Mouse (Mus musculus): ENCODE measurements around the gene Pip5k1a. TPM values are rescaled to one million over a fixed set of nuclear protein-coding genes. Genes with fewer than 3 reads are reported as not detected.

Pip5k1a gene
- polyA plus RNA-seq, 1 experiment from 2014 or later, result 15.4 TPM

DNA sequence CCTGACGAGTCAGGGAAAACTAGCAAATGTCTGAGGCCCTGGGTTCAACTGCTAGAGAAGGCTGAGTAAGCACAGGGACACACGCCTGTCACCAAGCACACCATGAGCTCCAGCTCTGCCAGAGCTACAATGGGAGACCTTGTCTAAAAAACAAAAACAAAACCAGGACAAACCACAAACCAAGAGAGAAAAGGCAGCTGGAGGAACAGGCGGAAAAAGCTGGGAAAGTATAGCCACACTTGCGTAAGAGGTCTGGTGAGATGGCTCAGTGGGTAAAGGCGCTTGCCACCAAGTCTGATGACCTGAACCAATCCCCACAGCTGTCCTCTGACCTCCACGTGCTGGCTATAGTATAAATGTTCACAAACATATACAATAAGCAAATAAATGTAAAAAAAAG, 40.6 kb downstream of the Pip5k1a start:
- Histone ChIP-seq H3K9me3 (replicated peaks; ENCODE audit: control insufficient read depth, low read length) (no peaks in the 10 kb centered on the region), H3K27ac (replicated peaks; ENCODE audit: low read depth, low read length) (no peak overlapping the region), H3K4me3 (ENCODE audit: low read depth, low read length) (no peak overlapping the region), H3K9ac (replicated peaks; ENCODE audit: low read length) (no peak overlapping the region), H3K4me2 (ENCODE audit: low read depth, low read length) (no peak overlapping the region), H3K27me3 (ENCODE audit: control insufficient read depth, insufficient read depth, low read length) (no peaks in the 10 kb centered on the region), H3K36me3 (replicated peaks; ENCODE audit: control insufficient read depth, insufficient read depth, low read depth, low read length) (peaks cover 16% of the 10 kb centered on the region), H3K4me1 (ENCODE audit: control insufficient read depth, insufficient read depth, low read length) (no peaks in the 10 kb centered on the region)
- 89% methylated on average over 6 of the region's 6 CpGs for WGBS
- DNase-seq (ENCODE audit: low spot score) (no peak), ATAC-seq (replicated peaks; ENCODE audit: insufficient number of reproducible peaks, low FRiP score, low TSS enrichment, low read depth) (no peak)

GRCm38 (mm10) chr3:95065553-95065952, 41.2 kb downstream of the Pip5k1a start:
- no peaks in the 10 kb centered on the region for H3K4me1 ChIP-seq (ENCODE audit: control insufficient read depth, insufficient read depth, low read length)
- no peak overlapping the region for H3K4me3 ChIP-seq (ENCODE audit: low read depth, low read length)
- ATAC-seq (replicated peaks; ENCODE audit: insufficient number of reproducible peaks, low FRiP score, low TSS enrichment, low read depth) (no peak), DNase-seq (ENCODE audit: low spot score) (no peak)
- no peak overlapping the region for H3K27ac ChIP-seq (replicated peaks; ENCODE audit: low read depth, low read length)
- no peaks in the 10 kb centered on the region for H3K27me3 ChIP-seq (ENCODE audit: control insufficient read depth, insufficient read depth, low read length)
- WGBS, result 81% methylated on average over 1 of the region's 1 CpGs
- H3K9ac ChIP-seq (replicated peaks; ENCODE audit: low read length), result no peak overlapping the region
- H3K36me3 ChIP-seq (replicated peaks; ENCODE audit: control insufficient read depth, insufficient read depth, low read depth, low read length), result peaks cover 11% of the 10 kb centered on the region
- no peaks in the 10 kb centered on the region for H3K9me3 ChIP-seq (replicated peaks; ENCODE audit: control insufficient read depth, low read length)
- H3K4me2 ChIP-seq (ENCODE audit: low read depth, low read length), result no peak overlapping the region

DNA sequence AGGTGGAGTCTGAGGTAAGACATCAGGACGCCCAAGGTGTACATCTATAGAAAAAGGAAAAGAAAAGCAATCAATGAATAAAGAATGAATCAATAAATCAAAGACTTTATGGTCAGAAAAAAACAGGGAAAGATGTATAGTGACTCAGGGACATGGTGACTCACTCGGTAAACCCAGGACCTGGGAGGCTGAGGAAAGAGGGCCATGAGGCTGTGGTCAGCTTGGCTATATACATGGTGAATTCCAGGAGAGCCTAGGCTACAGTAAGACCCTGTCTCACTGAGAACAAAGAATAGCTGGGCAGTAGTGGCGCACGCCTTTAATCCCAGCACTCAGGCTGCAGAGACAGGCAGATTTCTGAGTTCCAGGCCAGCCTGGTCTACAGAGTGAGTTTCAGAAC, 43.0 kb downstream of the Pip5k1a start:
- H3K27me3 ChIP-seq (ENCODE audit: control insufficient read depth, insufficient read depth, low read length), result no peaks in the 10 kb centered on the region
- H3K4me3 ChIP-seq (ENCODE audit: low read depth, low read length), result no peak overlapping the region
- no peak overlapping the region for H3K9ac ChIP-seq (replicated peaks; ENCODE audit: low read length)
- no peaks in the 10 kb centered on the region for H3K4me1 ChIP-seq (ENCODE audit: control insufficient read depth, insufficient read depth, low read length)
- no peaks in the 10 kb centered on the region for H3K9me3 ChIP-seq (replicated peaks; ENCODE audit: control insufficient read depth, low read length)
- H3K36me3 ChIP-seq (replicated peaks; ENCODE audit: control insufficient read depth, insufficient read depth, low read depth, low read length), result peaks cover 10% of the 10 kb centered on the region
- ATAC-seq (replicated peaks; ENCODE audit: insufficient number of reproducible peaks, low FRiP score, low TSS enrichment, low read depth) (no peak), DNase-seq (ENCODE audit: low spot score) (no peak)
- 95% methylated on average over 4 of the region's 4 CpGs for WGBS
- H3K27ac ChIP-seq (replicated peaks; ENCODE audit: low read depth, low read length), result no peak overlapping the region
- H3K4me2 ChIP-seq (ENCODE audit: low read depth, low read length), result no peak overlapping the region

- DNase-seq (ENCODE audit: low spot score) (no peak), ATAC-seq (replicated peaks; ENCODE audit: insufficient number of reproducible peaks, low FRiP score, low TSS enrichment, low read depth) (no peak)
- no peaks in the 10 kb centered on the region for H3K27me3 ChIP-seq (ENCODE audit: control insufficient read depth, insufficient read depth, low read length)
- no peak overlapping the region for H3K4me3 ChIP-seq (ENCODE audit: low read depth, low read length)
- peaks cover 4% of the 10 kb centered on the region for H3K36me3 ChIP-seq (replicated peaks; ENCODE audit: control insufficient read depth, insufficient read depth, low read depth, low read length)
- H3K27ac ChIP-seq (replicated peaks; ENCODE audit: low read depth, low read length), result no peak overlapping the region
- no peak overlapping the region for H3K9ac ChIP-seq (replicated peaks; ENCODE audit: low read length)
- H3K4me2 ChIP-seq (ENCODE audit: low read depth, low read length), result no peak overlapping the region
- 72% methylated on average over 8 of the region's 8 CpGs for WGBS
- no peaks in the 10 kb centered on the region for H3K9me3 ChIP-seq (replicated peaks; ENCODE audit: control insufficient read depth, low read length)
- H3K4me1 ChIP-seq (ENCODE audit: control insufficient read depth, insufficient read depth, low read length), result no peaks in the 10 kb centered on the region
Measured at GRCm38 (mm10) chr3:95058078-95058477, 48.7 kb downstream of the Pip5k1a start.

DNA sequence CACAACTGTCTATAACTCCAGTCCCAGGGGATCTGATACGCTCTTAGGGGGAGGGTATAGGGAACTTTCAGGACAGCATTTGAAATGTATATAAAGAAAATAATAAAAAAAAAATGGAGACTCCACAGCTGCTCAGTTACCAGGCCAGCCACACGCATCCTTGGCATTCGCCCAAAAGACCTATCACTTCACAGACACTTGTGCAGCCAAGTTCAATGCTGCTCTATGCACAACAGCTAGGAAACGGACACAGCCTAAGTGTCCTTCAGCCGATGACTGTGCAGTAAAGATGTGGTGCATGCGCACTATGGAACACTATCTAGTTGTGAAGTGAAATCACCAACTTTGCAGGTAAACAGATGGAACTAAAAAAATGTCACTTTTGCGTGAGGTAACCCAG, 50.5 kb downstream of the Pip5k1a start:
- ATAC-seq (replicated peaks; ENCODE audit: insufficient number of reproducible peaks, low FRiP score, low TSS enrichment, low read depth), result no peak
- 96% methylated on average over 7 of the region's 7 CpGs for WGBS
- Histone ChIP-seq H3K9me3 (replicated peaks; ENCODE audit: control insufficient read depth, low read length) (no peaks in the 10 kb centered on the region), H3K4me1 (ENCODE audit: control insufficient read depth, insufficient read depth, low read length) (no peaks in the 10 kb centered on the region), H3K36me3 (replicated peaks; ENCODE audit: control insufficient read depth, insufficient read depth, low read depth, low read length) (peaks cover 4% of the 10 kb centered on the region), H3K27me3 (ENCODE audit: control insufficient read depth, insufficient read depth, low read length) (no peaks in the 10 kb centered on the region), H3K27ac (replicated peaks; ENCODE audit: low read depth, low read length) (no peak overlapping the region), H3K9ac (replicated peaks; ENCODE audit: low read length) (no peak overlapping the region), H3K4me2 (ENCODE audit: low read depth, low read length) (no peak overlapping the region), H3K4me3 (ENCODE audit: low read depth, low read length) (no peak overlapping the region)
- DNase-seq (ENCODE audit: low spot score), result no peak

DNA sequence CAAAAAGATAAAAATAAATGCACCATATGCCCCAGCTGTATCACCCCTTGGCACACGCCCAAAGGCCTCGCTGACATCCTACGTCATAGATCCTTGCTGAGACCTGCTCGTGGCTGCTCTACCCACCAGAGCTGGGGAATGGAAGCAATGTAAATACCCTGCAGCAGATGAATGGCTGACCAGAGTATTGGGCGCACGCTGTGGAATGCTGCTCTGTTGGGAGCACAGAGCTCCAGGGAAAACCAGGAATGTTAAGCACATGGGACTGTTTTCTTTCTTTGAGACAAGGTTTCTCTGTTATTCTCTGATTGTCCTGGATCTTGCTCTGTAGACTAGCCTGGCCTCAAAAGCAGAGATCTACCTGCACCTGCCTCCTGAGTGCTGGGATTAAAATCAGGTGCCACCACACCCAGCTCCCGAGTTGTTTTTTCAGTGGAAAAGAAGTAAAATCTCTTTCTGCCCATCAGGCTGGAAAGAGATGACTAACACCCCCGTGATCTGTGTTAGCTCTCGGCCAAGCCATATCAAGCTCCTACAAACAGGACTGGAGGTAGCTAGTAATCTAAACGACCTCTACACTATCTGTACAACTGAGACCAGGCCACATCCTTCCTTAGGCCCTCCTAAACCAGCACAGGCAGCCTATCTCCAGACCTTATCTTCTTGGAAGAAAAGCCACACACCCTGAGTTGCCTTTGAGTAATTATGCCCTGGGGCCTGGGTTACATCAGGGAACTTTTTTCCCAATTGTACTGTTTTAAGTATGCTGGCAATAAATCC, 52.1 kb downstream of the Pip5k1a start:
- peak; percentile 13 for DNase-seq (ENCODE audit: low spot score)

GRCm38 (mm10) chr3:95053701-95054100, 53.0 kb downstream of the Pip5k1a start:
- Histone ChIP-seq H3K9ac (replicated peaks; ENCODE audit: low read length) (no peak overlapping the region), H3K4me2 (ENCODE audit: low read depth, low read length) (no peak overlapping the region), H3K4me1 (ENCODE audit: control insufficient read depth, insufficient read depth, low read length) (no peaks in the 10 kb centered on the region), H3K27me3 (ENCODE audit: control insufficient read depth, insufficient read depth, low read length) (no peaks in the 10 kb centered on the region), H3K36me3 (replicated peaks; ENCODE audit: control insufficient read depth, insufficient read depth, low read depth, low read length) (no peaks in the 10 kb centered on the region), H3K4me3 (ENCODE audit: low read depth, low read length) (no peak overlapping the region), H3K27ac (replicated peaks; ENCODE audit: low read depth, low read length) (no peak overlapping the region), H3K9me3 (replicated peaks; ENCODE audit: control insufficient read depth, low read length) (no peaks in the 10 kb centered on the region)
- 44% methylated on average over 3 of the region's 3 CpGs for WGBS
- ATAC-seq (replicated peaks; ENCODE audit: insufficient number of reproducible peaks, low FRiP score, low TSS enrichment, low read depth), result 0 out of 2 replicates have a peak, but pooled peaks have one; percentile 26
- peak; percentile 76 for DNase-seq (ENCODE audit: low spot score)

More for the DNA sequence above, 52.1 kb downstream of the Pip5k1a start:
- Histone ChIP-seq H3K27ac (replicated peaks; ENCODE audit: low read depth, low read length) (no peak overlapping the region), H3K4me3 (ENCODE audit: low read depth, low read length) (no peak overlapping the region), H3K4me2 (ENCODE audit: low read depth, low read length) (no peak overlapping the region), H3K9me3 (replicated peaks; ENCODE audit: control insufficient read depth, low read length) (no peaks in the 10 kb centered on the region), H3K36me3 (replicated peaks; ENCODE audit: control insufficient read depth, insufficient read depth, low read depth, low read length) (peaks cover 2% of the 10 kb centered on the region), H3K9ac (replicated peaks; ENCODE audit: low read length) (no peak overlapping the region), H3K4me1 (ENCODE audit: control insufficient read depth, insufficient read depth, low read length) (no peaks in the 10 kb centered on the region), H3K27me3 (ENCODE audit: control insufficient read depth, insufficient read depth, low read length) (no peaks in the 10 kb centered on the region)
- no peak for ATAC-seq (replicated peaks; ENCODE audit: insufficient number of reproducible peaks, low FRiP score, low TSS enrichment, low read depth)
- WGBS, result 48% methylated on average over 10 of the region's 10 CpGs

DNA sequence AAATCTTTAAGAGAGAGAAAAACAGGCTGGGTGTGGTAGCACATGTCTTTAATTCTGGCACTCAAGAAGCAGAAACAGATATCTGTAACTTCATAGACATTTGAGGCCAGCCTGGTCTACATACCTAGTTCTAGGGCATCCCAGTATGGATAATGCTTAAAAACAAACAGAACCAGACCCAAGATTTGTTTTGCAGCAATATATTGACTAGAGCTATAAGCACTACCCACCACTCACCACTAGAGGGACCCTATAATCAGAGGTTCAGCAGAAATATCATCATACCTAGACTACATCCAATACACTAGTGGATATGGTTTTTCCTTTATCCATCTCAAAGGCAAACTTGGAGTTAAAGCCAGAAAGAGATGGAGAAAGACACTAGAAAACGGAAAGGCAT, 53.8 kb downstream of the Pip5k1a start:
- Histone ChIP-seq H3K27ac (replicated peaks; ENCODE audit: low read depth, low read length) (no peak overlapping the region), H3K4me2 (ENCODE audit: low read depth, low read length) (no peak overlapping the region), H3K9me3 (replicated peaks; ENCODE audit: control insufficient read depth, low read length) (no peaks in the 10 kb centered on the region), H3K4me1 (ENCODE audit: control insufficient read depth, insufficient read depth, low read length) (no peaks in the 10 kb centered on the region), H3K36me3 (replicated peaks; ENCODE audit: control insufficient read depth, insufficient read depth, low read depth, low read length) (no peaks in the 10 kb centered on the region), H3K9ac (replicated peaks; ENCODE audit: low read length) (no peak overlapping the region), H3K27me3 (ENCODE audit: control insufficient read depth, insufficient read depth, low read length) (no peaks in the 10 kb centered on the region), H3K4me3 (ENCODE audit: low read depth, low read length) (no peak overlapping the region)
- peak; percentile 74 for DNase-seq (ENCODE audit: low spot score)
- 39% methylated on average over 1 of the region's 1 CpGs for WGBS
- ATAC-seq (replicated peaks; ENCODE audit: insufficient number of reproducible peaks, low FRiP score, low TSS enrichment, low read depth), result no peak

All from embryonic facial prominence, embryonic 11.5 days (tissue).